Mouse (Mus musculus): Measurements from ENCODE around the gene Trim34b.
A peak's percentile ranks its signal among the peaks of the same experiment; 100 is the strongest.
"Not testable (repeated sequence)": the region's sequence is repeated elsewhere in the genome, so short reads cannot be mapped to it uniquely, and the experiment has no call there.

Gene Trim34b

DNA sequence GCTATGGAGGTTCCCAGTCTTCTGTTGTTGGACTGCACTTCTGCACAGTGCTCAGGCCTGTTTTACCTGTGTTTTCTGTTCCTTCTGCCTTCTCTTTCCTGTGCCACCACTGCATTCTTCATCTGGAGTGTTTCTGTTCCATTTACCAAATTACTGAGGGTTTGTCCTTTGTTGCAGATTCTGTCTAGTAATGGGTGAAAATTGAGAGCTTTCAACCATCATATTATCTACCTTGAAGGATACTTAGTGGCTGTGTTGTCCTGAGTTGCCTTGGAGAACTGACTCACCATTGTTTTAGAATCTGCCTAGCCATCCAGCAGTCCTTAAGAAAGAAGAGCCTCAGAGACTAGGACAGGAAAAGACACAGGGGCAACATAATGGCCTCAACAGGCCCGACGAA lies at the start of gene Trim34b:
TSS of gene Trim34b (plus strand) at position 301 of the 400 bp plus-strand sequence.
- not testable (repeated sequence) for DNase-seq

DNA sequence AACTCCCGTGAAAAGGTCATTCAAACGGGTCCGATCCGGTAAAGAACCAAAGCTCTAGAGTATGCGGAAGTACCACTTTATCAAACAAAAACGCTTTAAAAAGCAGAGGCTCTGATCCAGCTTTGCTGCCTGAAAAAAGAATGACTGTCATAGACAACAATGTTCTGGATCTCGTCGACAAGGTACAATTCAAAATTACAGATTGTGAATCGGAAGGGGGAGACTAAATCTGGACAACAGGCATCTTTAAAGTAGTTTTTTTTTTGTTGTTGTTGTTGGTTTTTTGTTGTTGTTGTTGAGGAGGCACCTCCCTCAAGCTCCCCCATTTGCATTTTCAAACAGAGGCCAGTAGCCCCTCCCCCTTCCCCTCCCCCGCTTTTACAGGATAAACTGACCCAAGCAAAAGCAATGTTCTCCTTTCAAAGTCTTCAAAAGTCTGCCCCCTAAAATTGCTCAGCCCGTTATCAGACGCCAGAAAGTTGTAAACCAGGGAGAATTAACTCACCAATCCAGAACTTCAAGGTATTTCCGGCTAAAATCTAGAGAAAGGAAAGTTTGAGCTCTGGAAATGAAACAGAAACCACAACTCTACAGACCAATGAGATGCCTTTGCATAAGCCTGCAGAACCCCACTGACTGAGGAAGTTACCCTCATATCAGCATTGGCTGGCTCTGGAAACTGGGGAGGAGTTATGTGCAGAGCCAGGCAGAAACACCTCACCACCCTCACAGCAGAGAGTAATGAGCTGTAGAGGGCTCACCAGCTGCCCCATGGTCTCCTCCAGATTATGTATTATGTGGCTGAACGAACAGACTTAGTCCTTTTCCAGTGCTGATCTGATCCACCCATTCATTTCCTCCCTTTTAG lies 41.5 kb upstream of the Trim34b start, which contains the start of gene Trim5:
TSS of gene Trim5 (minus strand) at position 519 of the 868 bp plus-strand sequence.
- peak; percentile 5 for DNase-seq

DNA sequence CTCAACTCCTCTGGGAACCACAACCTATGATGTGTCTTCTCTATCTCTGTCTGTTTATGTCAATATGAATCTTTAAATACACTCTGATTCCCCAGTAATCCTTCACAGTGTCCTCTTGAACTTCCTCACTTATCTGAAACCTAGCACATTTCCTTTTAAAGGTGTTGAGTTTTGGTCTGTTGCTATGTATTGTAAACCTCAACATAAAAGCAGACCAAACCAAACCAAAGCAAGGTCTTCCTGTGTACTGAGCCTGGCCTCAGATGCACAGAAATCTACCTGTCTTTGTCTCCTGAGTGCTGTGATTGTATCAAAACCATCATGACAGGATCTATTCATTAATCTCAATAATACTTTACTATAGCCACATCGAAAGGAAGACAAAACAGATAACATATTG lies 38.6 kb upstream of the Trim34b start:
- DNase-seq, result no peak

DNA sequence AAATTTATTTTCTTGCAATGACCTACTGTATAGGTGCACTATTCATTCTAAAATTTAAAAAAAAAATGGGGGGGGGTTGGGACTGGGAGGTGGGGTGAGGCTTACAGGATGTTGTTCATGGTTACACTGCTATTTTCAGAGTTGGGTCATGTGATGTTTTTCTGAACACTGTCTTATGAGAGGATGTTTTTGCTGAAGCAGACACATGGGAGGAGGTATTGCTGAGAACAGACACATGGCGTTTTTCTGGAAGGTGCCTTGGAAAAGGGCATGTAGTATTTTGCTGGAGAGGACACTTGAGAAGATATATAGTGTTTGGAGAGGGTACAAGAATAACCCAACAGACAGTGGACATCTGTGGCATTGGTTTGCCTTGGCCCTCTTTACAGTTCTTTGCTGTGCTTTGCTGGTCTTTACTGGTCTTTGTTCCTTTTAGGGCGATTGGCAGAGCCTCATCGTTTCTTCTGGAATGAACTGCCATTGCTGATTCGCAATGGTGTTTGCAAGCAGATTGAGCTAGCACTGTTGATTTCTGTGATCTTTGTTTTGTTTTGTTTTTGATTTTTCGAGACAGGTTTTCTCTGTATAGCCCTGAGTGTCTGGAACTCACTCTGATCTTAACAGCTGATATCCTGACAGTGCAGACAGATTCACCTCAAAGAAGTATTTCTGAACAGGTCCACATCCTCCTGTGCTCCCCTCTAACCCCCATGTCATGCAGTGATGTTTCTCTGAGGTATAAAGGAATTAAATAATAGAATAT lies 37.5 kb upstream of the Trim34b start:
- DNase-seq, result no peak

DNA sequence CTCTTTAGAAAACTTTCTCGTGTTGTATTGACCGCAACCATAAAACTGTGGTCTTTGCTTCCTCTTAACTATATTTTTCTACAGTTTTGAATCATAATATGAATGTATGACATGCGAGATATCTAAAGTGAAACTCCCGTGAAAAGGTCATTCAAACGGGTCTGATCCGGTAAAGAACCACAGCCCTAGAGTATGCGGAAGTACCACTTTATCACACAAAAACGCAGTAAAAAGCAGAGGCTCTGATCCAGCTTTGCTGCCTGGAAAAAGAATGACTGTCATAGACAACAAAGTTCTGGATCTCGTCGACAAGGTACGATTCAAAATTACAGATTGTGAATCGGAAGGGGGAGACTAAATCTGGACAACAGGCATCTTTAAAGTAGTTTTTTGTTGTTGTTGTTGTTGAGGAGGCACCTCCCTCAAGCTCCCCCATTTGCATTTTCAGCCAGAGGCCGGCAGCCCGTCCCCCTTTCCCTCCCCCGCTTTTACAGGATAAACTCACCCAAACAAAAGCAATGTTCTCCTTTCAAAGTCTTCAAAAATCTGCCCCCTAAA lies 14.4 kb upstream of the Trim34b start:
- DNase-seq, result peak; percentile 12

DNA sequence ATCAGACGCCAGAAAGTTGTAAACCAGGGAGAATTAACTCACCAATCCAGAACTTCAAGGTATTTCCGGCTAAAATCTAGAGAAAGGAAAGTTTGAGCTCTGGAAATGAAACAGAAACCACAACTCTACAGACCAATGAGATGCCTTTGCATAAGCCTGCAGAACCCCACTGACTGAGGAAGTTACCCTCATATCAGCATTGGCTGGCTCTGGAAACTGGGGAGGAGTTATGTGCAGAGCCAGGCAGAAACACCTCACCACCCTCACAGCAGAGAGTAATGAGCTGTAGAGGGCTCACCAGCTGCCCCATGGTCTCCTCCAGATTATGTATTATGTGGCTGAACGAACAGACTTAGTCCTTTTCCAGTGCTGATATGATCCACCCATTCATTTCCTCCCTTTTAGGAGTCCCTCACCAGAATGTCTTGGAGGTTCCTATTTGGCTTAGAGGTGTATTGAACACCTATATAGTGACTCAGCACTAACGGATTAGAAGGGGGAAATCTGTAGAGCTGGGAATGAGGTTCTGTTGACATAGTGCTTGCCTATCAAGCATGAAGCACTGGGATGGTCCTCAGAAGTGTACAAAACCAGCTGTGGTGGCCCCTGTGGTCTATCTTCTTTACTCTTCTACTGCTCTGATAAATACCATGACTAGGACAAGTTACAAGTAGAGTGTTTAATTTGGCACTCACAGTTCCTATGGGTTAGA lies 13.7 kb upstream of the Trim34b start, which contains the start of gene Trim12a:
TSS of gene Trim12a (minus strand) at position 98 of the 712 bp plus-strand sequence.
- DNase-seq, result not testable (repeated sequence)

DNA sequence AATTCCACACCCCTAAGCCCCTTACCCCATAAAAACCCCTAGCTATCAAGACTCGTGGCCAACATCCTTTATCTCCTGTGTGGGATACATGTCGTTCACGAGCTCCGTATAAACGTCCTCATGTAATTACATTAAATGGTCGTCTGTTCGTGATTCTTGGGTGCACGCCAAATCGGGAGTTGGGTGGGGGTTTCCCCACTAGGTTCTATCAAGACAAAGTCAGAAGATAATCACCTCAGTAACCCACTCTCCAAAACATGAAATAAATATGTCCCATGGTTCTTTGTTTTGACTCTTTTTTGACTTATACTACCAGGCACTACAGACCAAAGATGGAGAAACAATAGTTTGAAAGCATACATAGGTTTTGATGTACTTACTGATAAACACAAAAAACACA lies 7.2 kb upstream of the Trim34b start:
- no peak for DNase-seq

DNA sequence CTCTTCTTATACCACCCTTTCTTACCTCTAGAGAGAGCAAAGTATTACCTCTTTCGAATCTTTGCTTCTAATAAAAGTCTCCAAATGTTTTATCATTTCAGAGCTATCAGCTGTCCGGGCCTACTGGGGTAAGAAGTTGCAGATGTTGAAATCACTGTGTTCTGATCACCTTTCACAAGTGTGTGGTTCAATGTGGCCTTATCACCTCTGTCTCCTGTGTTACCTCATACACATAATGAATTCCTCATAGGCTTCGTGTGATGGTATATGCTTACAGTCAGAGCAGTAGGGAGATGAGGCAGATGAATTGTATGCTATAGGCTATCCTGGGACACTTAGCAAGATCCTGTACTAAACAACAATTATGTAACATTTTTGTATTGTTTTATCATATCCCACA lies 6.3 kb downstream of the Trim34b start:
- not testable (repeated sequence) for DNase-seq

DNA sequence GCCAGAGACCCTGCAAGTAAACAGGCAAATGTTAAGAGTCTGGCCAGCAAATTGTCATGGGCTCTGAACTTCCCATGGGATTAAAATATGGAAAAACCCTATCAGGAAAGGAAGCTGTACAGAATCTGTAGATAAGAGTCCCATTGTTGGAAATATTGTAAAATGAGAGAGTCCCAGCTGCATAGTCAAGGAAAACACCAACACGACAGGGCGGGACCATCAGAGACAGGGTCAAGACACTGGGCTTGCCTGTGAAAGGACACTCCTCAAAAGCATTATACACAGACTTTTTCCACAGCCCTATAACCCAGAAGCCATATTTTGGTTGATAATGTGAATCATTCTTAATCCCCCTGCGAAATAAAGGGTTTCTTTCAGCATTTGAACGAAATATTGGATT lies 11.5 kb downstream of the Trim34b start:
- DNase-seq, result not testable (repeated sequence)

DNA sequence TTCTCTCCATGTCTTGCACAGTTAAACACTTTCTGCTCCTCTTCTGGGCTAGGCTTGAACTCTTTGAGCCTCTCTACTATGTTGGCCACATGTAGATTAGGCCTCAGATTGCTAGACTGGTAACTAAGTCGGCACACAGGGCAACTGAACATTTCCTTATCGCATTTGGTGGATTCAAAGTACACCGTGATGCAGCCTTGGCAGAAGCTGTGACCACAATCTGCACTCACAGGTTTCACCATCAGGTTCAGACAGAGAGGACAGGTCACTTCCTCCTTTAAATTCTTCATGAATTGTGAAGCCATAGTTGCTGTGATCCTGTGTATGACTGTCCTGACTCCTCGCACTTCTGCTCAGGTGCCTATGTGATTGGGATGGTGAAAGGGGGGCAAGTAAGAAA lies 18.8 kb downstream of the Trim34b start:
- DNase-seq, result not testable (repeated sequence)

DNA sequence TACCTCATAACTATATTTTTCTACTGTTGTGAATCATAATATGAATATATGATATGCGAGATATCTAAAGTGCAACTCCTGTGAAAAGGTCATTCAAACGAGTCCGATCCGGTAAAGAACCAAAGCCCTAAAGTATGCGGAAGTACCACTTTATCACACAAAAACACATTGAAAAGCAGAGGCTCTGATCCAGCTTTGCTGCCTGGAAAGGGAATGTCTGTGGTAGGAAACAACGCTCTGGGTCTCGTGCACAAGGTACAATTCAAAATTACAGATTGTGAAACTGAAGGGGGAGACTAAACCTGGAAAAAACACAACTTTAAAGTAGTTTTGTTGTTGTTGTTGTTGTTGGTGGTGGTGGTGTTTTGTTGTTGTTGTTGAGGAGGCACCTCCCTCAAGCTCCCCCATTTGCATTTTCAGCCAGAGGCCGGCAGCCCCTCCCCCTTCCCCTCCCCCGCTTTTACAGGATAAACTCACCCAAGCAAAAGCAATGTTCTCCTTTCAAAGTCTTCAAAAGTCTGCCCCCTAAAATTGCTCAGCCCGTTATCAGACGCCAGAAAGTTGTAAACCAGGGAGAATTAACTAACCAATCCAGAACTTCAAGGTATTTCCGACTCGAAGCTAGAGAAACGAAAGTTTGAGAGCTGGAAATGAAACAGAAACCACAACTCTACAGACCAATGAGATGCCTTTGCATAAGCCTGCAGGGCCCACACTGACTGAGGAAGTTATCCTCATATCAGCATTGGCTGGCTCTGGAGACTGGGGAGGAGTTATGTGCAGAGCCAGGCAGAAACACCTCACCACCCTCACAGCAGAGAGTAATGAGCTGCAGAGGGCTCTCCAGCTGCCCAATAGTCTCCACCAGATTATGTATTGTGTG lies 23.7 kb downstream of the Trim34b start, which contains the start of gene Trim12c:
TSS of gene Trim12c (minus strand) at position 646 of the 883 bp plus-strand sequence.
- DNase-seq, result peak; percentile 84

DNA sequence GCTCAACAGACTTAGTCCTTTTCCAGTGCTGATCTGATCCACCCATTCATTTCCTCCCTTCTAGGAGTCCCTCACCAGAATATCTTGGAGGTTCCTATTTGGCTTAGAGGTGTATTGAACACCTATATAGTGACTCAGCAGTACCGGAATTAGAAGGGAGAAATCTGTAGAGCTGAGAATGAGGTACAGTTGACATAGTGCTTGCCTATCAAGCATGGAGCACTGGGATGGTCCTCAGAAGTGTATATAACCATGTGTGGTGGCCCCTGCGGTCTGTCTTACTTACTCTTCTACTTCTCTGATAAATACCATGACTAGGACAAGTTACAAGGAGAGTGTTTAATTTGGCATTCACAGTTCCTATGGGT lies 24.3 kb downstream of the Trim34b start:
- DNase-seq, result no peak

DNA sequence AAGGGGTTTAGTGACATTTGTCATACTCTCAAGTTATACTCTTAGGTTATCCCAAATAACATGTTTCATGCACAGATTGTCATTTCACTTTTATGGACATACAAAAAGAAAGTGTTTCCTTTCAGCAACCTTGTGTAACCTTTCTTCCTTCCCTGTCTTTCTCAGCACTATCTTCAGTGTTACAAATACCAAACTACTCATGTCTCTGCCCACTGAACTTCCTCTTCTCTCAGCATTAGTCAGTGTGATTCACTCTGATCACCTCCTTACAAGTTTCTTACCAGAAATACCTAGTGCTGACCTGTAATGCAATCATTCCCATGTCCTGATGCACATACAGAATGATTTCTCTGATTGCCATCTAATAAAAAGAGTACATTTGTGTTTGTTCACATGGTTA lies 37.1 kb downstream of the Trim34b start:
- DNase-seq, result no peak

DNA sequence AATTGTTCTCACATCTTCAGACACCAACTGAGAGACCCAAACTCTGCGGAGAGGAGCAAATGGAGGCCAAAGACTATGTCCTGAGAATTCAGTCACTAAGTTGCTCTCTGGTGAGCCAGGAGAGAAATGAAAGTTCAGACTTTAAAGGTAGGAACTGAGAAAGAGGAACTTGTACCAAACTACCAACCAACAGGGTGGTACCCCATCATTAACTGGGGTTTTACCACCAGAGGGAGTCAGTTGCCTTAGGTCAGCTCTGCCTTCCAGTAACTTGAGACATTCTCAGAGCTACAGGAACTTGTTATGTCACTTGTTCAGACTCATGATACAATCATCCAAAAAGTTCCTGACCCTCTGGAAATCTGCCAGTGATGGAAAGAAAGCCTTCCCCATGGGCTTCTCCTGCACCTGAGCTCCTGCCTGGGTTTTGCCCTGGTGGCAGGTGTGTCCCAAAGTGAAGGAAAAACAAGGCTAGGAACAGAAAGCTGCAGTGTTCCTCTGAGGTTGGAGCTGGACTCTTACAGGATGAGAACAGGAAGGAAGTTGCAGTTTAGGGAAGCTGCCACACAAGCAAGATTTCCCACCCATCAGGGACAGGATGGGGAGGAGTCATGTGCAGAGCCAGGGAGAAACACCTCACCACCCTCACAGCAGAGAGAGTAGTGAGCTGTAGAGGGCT lies 40.6 kb downstream of the Trim34b start, which contains the start of gene Trim30b:
TSS of gene Trim30b (minus strand) at position 149 of the 679 bp plus-strand sequence.
- DNase-seq, result peak; percentile 3
